Comparison of ENCODE assay signal across 22 mouse cellular contexts in the genomic region with DNA sequence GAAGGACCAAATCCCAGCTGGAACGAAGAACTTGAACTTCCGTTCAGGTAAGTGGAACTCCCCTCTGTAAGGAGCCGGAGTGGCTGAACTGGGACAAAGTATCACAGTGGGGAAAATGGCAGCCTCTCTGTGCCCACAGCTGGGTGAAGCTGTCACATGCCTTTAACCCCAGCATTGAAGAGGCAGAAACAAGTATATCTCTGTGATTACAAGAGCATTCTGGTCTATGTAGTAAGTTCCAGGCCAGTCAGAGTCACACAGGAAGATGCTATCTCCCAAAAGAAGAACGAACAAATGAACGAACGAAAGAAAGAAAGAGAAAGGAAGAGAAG.
A peak's percentile ranks its signal among the peaks of the same experiment; 100 is the strongest.
DNase-seq lines count a peak whose midpoint lies in the region; ATAC-seq lines count a peak whose summit lies in the region.
"Had no signal": no experiment of that assay in that cellular context is flagged by ENCODE, and none has a peak within 500 bp of the region (broad histone marks: within the 10 kb centered on the region; RNA-seq: fewer than 3 reads in every experiment).

No protein-coding gene starts in this region.

- no peak overlapping the region for H3K9ac ChIP-seq in hindbrain, embryonic 14.5 days

- WGBS in hindbrain, embryonic 14.5 days, result 90% methylated on average over 6 of the region's 6 CpGs

- peaks cover 34% of the 10 kb centered on the region for H3K36me3 ChIP-seq in hindbrain, embryonic 14.5 days (replicated peaks; ENCODE audit: control insufficient read depth, insufficient read depth)
- H3K36me3 ChIP-seq: G1E had no signal

- no peaks in the 10 kb centered on the region for H3K27me3 ChIP-seq in hindbrain, embryonic 14.5 days (ENCODE audit: control insufficient read depth, insufficient read depth, low read length)
- H3K27me3 ChIP-seq: CH12.LX, Patski had no signal

- H3K4me2 ChIP-seq in hindbrain, embryonic 14.5 days (replicated peaks), result no peak overlapping the region

- H3K4me1 ChIP-seq in hindbrain, embryonic 14.5 days (replicated peaks; ENCODE audit: control insufficient read depth, insufficient read depth, low read length), result no peaks in the 10 kb centered on the region

- H3K4me3 ChIP-seq in hindbrain, embryonic 14.5 days (replicated peaks; ENCODE audit: low read length), result no peak overlapping the region

- DNase-seq in CD4-positive, CD25-positive, alpha-beta regulatory T cell, adult 2 months (ENCODE audit: low read depth, low spot score), result peak; percentile 12
- peak; percentile 11 for DNase-seq in induced T-regulatory cell, adult 2 months (ENCODE audit: low read depth)
- no peak for DNase-seq in hindbrain, embryonic 14.5 days (ENCODE audit: low spot score)
- DNase-seq in layer of hippocampus, adult 9-11 months, result no peak
- no peak for DNase-seq in spleen, postnatal 14 days (ENCODE audit: low spot score in 2 of 2)
- DNase-seq in left cerebral cortex, postnatal 10 days (ENCODE audit: extremely low spot score in 1 of 2, low spot score in 2 of 2), result no peak
- DNase-seq: adrenal gland, adult 2 months; adrenal gland, adult 8-10 months; adrenal gland, postnatal 10 days; adrenal gland, postnatal 14 days; adrenal gland, postnatal 25 days; adrenal gland, postnatal 36 days; B cell, adult 2 months; cerebellum, adult 11 months; cerebellum, adult 11-12 months; cerebellum, adult 18-20 months; cerebellum, adult 2 months had no signal

- no peak overlapping the region for H3K27ac ChIP-seq in hindbrain, embryonic 14.5 days

- peak; percentile 61 for ATAC-seq in CD4-positive, CD25-positive, alpha-beta regulatory T cell, adult 4 months
- peak; percentile 59 for ATAC-seq in inflammation-experienced regulatory T-cells, adult 6 months
- ATAC-seq in hindbrain, embryonic 14.5 days (ENCODE audit: low FRiP score), result no peak
- ATAC-seq: Patski had no signal

- H3K9me3 ChIP-seq in hindbrain, embryonic 14.5 days (ENCODE audit: control insufficient read depth, low read length), result no peaks in the 10 kb centered on the region
- H3K9me3 ChIP-seq: G1E had no signal

- intact Hi-C loops in left cerebral cortex, postnatal 10 days (cut with DNase I), result no loop called here

Comparison
In these comparisons a context has a peak if more than half of its experiments do, and no peak if none do; other contexts are left out.
1. DNase-seq: peak in CD4-positive, CD25-positive, alpha-beta regulatory T cell, adult 2 months (single experiment) and induced T-regulatory cell, adult 2 months (single experiment); none in hindbrain, embryonic 14.5 days (single experiment), layer of hippocampus, adult 9-11 months (single experiment), spleen, postnatal 14 days (0 of 2) and left cerebral cortex, postnatal 10 days (0 of 2).